Mouse (Mus musculus): ENCODE data around the gene Gckr. TPM values are rescaled to one million over a fixed set of nuclear protein-coding genes. Genes with fewer than 3 reads are reported as not detected.

Gene Gckr
- polyA plus RNA-seq, 1 experiment from 2014 or later, result 0.15 TPM

- no peak overlapping the region for H3K9ac ChIP-seq
Observed at GRCm38 (mm10) chr5:31266101-31266500, 31.1 kb upstream of the Gckr start.

DNA sequence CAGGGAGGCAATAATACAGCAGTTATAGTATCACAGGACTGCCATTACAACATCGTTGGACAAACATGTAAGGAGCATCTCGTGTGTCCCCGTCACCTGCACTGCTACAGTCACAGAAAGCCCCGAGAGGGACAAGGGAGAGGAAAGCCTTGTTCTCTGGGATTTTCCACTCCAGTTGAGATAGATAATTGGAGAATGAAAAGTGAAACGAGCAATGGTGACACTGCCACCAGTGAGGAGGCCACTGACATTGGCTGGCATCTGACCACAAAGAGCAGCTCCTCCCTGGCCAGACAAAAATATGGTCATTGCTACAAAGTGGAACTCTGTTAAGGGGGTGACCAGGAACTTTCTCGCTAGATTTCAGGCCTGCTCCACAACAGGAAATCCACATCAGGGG, 29.6 kb upstream of the Gckr start:
- Histone ChIP-seq H3K27me3 (no peaks in the 10 kb centered on the region), H3K9ac (no peak overlapping the region), H3K27ac (replicated peaks) (no peak overlapping the region), H3K4me3 (replicated peaks) (no peak overlapping the region), H3K4me2 (replicated peaks) (no peak overlapping the region), H3K36me3 (peaks cover 89% of the 10 kb centered on the region), H3K9me3 (replicated peaks) (no peaks in the 10 kb centered on the region), H3K4me1 (no peaks in the 10 kb centered on the region)
- 83% methylated on average over 6 of the region's 6 CpGs for WGBS
- ATAC-seq (ENCODE audit: insufficient number of reproducible peaks, low FRiP score, low TSS enrichment, low read depth), result no peak

More at GRCm38 (mm10) chr5:31266101-31266500, 31.1 kb upstream of the Gckr start:
- Histone ChIP-seq H3K27ac (replicated peaks) (no peak overlapping the region), H3K36me3 (peaks cover 95% of the 10 kb centered on the region), H3K9me3 (replicated peaks) (no peaks in the 10 kb centered on the region), H3K4me2 (replicated peaks) (no peak overlapping the region), H3K4me1 (no peaks in the 10 kb centered on the region), H3K27me3 (no peaks in the 10 kb centered on the region), H3K4me3 (replicated peaks) (no peak overlapping the region)
- WGBS, result 88% methylated on average over 7 of the region's 7 CpGs
- no peak for ATAC-seq (ENCODE audit: insufficient number of reproducible peaks, low FRiP score, low TSS enrichment, low read depth)

- H3K9ac ChIP-seq, result no peak overlapping the region
- no peaks in the 10 kb centered on the region for H3K27me3 ChIP-seq
- no peak overlapping the region for H3K4me3 ChIP-seq (replicated peaks)
- no peak for ATAC-seq (ENCODE audit: insufficient number of reproducible peaks, low FRiP score, low TSS enrichment, low read depth)
- H3K27ac ChIP-seq (replicated peaks), result no peak overlapping the region
- H3K4me1 ChIP-seq, result no peaks in the 10 kb centered on the region
- no peak overlapping the region for H3K4me2 ChIP-seq (replicated peaks)
- no peaks in the 10 kb centered on the region for H3K9me3 ChIP-seq (replicated peaks)
- peaks cover 84% of the 10 kb centered on the region for H3K36me3 ChIP-seq
- WGBS, result 85% methylated on average over 6 of the region's 6 CpGs
Observed at GRCm38 (mm10) chr5:31273018-31273417, 24.2 kb upstream of the Gckr start.

DNA sequence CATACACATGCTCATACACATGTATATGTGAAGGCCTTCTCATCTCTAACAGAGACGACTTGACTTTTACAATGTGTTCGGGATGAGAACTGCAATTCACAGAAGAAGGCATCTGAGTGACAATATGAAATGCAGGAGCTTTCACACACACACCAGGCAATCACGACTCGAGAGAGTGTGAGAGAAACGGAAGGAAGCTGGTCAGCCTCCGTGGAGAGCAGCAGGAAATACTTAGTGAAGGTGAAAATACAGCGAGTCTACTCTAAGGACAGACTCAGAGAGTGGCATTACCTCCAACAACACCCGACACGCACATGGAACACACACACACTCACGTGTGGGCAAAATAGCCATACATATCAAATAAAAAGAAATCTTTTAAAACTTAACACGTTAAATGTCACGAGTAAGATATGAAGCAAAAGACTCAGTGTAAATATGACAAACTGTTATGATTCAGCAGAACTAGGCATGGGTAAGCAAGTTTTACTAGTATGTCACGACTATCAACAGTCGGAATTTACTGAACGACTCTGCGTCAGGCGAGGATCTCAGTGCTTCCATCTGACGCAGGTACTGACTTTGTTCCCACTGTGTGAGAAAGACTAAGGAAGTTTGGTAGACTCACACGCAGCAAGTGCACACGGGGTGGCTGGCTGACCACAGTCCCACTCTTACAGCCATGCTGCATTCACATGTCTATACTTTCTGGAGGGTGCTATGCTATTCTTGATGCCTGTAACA, 17.8 kb upstream of the Gckr start:
- no peak overlapping the region for H3K4me3 ChIP-seq (replicated peaks)
- no peak overlapping the region for H3K9ac ChIP-seq
- H3K4me2 ChIP-seq (replicated peaks), result no peak overlapping the region
- H3K36me3 ChIP-seq, result peaks cover 91% of the 10 kb centered on the region
- H3K27ac ChIP-seq (replicated peaks), result no peak overlapping the region
- H3K9me3 ChIP-seq (replicated peaks), result no peaks in the 10 kb centered on the region
- H3K27me3 ChIP-seq, result no peaks in the 10 kb centered on the region
- H3K4me1 ChIP-seq, result no peaks in the 10 kb centered on the region
- ATAC-seq (ENCODE audit: insufficient number of reproducible peaks, low FRiP score, low TSS enrichment, low read depth), result no peak
- WGBS, result 83% methylated on average over 20 of the region's 20 CpGs

- no peak for ATAC-seq (ENCODE audit: insufficient number of reproducible peaks, low FRiP score, low TSS enrichment, low read depth)
- Histone ChIP-seq H3K36me3 (peaks cover 52% of the 10 kb centered on the region), H3K27me3 (no peaks in the 10 kb centered on the region), H3K9ac (no peak overlapping the region), H3K27ac (replicated peaks) (no peak overlapping the region), H3K4me2 (replicated peaks) (no peak overlapping the region), H3K9me3 (replicated peaks) (no peaks in the 10 kb centered on the region), H3K4me1 (peaks cover 16% of the 10 kb centered on the region), H3K4me3 (replicated peaks) (no peak overlapping the region)
- WGBS, result 72% methylated on average over 4 of the region's 4 CpGs
Observed at GRCm38 (mm10) chr5:31288225-31288624, 9.0 kb upstream of the Gckr start.

GRCm38 (mm10) chr5:31288655-31289054, 8.6 kb upstream of the Gckr start:
- Histone ChIP-seq H3K9ac (no peak overlapping the region), H3K27ac (replicated peaks) (no peak overlapping the region), H3K4me2 (replicated peaks) (no peak overlapping the region), H3K4me3 (replicated peaks) (no peak overlapping the region), H3K27me3 (no peaks in the 10 kb centered on the region), H3K36me3 (peaks cover 52% of the 10 kb centered on the region), H3K9me3 (replicated peaks) (no peaks in the 10 kb centered on the region), H3K4me1 (peaks cover 16% of the 10 kb centered on the region)
- WGBS, result 76% methylated on average over 3 of the region's 3 CpGs
- no peak for ATAC-seq (ENCODE audit: insufficient number of reproducible peaks, low FRiP score, low TSS enrichment, low read depth)

GRCm38 (mm10) chr5:31289626-31290230, 7.5 kb upstream of the Gckr start:
- H3K9me3 ChIP-seq (replicated peaks), result no peaks in the 10 kb centered on the region
- no peaks in the 10 kb centered on the region for H3K27me3 ChIP-seq
- peaks cover 43% of the 10 kb centered on the region for H3K36me3 ChIP-seq
- H3K4me2 ChIP-seq (replicated peaks), result peak overlapping the region; percentile 71
- WGBS, result 71% methylated on average over 3 of the region's 3 CpGs
- no peak for ATAC-seq (ENCODE audit: insufficient number of reproducible peaks, low FRiP score, low TSS enrichment, low read depth)
- peaks cover 24% of the 10 kb centered on the region for H3K4me1 ChIP-seq
- peak overlapping the region; percentile 65 for H3K4me3 ChIP-seq (replicated peaks)
- H3K9ac ChIP-seq, result 0 out of 2 replicates have a peak overlapping the region, but pooled peaks have one; percentile 55
- H3K27ac ChIP-seq (replicated peaks), result no peak overlapping the region

DNA sequence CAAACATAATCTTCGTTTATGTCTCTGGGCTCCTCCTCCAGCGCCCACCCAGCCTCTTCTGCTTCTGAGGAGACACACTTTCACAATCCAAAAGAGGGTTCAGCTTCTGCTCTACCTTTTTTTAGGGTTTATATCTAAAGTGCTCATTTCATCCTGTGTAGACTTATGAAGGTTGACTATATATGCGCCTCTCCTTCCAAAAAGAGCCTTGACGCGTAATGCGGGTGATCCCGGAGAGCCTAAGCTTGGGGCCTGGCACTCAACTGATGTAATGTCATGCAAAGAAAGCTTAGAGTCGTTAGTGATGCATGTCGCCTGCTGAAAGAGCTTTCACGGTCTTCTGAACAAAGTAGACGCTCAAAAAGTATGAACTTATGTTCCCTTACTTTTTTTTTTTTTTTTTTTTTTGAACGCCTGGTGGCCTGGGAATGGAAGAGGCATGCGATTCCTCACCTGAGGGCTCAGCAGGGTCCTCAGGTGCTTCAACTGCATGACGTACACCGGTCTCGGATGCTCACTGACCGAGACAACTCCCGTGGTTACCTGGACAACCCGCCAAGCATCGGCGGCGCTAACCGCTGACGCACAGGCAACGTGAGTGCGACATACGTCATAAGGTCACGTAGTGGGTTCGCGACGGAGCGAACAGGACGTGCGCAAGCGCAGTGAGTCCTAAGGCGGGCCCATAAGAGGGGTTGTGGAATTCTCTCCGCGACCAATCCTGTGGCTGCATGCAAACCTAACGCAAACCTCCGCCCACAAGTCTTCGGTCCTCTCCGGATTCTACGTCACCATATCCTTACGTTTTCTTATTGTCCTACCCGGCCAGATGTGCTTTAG, 6.5 kb upstream of the Gckr start, which contains the start of gene Ift172:
Ift172 (minus strand) TSS at position 596 of the 840 bp plus-strand sequence.
- no peaks in the 10 kb centered on the region for H3K27me3 ChIP-seq
- peaks cover 34% of the 10 kb centered on the region for H3K36me3 ChIP-seq
- peak within 1 kb of the TSS; percentile 71 for H3K4me2 ChIP-seq (replicated peaks)
- no peaks in the 10 kb centered on the region for H3K9me3 ChIP-seq (replicated peaks)
- peak within 1 kb of the TSS; percentile 65 for H3K4me3 ChIP-seq (replicated peaks)
- 2% methylated on average over 45 of the region's 45 CpGs for WGBS
- H3K4me1 ChIP-seq, result peaks cover 29% of the 10 kb centered on the region
- peak within 1 kb of the TSS; percentile 94 for H3K27ac ChIP-seq (replicated peaks)
- peak; percentile 94 for ATAC-seq (ENCODE audit: insufficient number of reproducible peaks, low FRiP score, low TSS enrichment, low read depth)
- H3K9ac ChIP-seq, result peak within 1 kb of the TSS; percentile 55

DNA sequence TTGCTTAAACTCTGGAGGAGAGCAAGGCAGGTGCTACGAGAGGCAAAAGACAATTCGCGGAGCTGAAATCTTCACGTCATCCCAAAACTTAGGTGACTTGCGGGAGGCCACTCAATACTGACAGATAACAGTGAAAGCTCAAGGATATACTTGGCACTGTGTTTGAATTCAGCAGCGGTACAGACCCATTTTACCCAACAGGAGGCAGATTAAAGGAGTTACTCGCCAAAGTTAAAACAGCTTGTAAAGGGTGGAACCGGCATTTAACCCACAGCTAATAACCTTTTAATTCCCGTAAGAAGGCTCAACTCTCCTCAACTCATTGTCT, 5.9 kb upstream of the Gckr start:
- Histone ChIP-seq H3K27me3 (no peaks in the 10 kb centered on the region), H3K9ac (peak overlapping the region; percentile 35), H3K4me2 (replicated peaks) (peak overlapping the region; percentile 71), H3K9me3 (replicated peaks) (no peaks in the 10 kb centered on the region), H3K4me3 (replicated peaks) (peak overlapping the region; percentile 65), H3K27ac (replicated peaks) (peak overlapping the region; percentile 94), H3K36me3 (peaks cover 28% of the 10 kb centered on the region), H3K4me1 (peaks cover 29% of the 10 kb centered on the region)
- 2% methylated on average over 9 of the region's 9 CpGs for WGBS
- no peak for ATAC-seq (ENCODE audit: insufficient number of reproducible peaks, low FRiP score, low TSS enrichment, low read depth)

DNA sequence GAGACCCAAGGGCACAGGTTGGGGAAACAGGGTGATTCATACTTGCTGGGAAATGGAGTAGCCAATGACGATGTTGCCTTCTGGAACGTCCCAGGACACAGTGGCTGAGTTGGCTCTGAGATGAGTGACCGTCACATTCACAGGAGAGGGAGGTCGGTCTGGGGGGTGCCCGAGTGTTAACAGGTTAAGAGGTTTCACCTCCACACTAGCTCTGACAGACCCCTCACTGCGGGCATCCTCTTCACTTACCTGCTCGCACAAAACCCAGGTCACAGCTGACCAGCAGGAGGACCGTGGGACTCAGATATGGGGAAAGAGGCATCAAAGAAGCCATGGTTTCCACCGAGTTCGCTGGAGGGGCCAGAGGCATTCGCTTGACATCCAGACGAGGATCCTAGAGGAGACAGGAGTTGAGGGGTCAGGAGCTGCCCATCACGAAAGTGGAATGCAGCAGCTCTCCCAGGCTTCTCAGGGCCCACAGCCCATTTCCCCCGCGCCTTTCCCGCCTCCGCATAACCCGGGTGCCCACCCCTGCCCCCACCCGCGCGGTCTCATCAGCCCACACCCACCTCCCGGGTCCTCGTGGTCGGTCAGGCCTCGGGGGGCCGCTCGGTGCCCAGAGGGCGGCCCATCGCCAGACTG, 2.2 kb upstream of the Gckr start:
- ATAC-seq (ENCODE audit: insufficient number of reproducible peaks, low FRiP score, low TSS enrichment, low read depth), result peak; percentile 3; the same call in 1 of the 2 replicates
- 3% methylated on average over 29 of the region's 29 CpGs for WGBS
- H3K9ac ChIP-seq, result peak overlapping the region; percentile 94

More for the DNA sequence above, 2.2 kb upstream of the Gckr start:
- peak overlapping the region; percentile 74 for H3K27ac ChIP-seq (replicated peaks)
- peaks cover 16% of the 10 kb centered on the region for H3K36me3 ChIP-seq
- peak overlapping the region; percentile 85 for H3K4me3 ChIP-seq (replicated peaks)
- peaks cover 23% of the 10 kb centered on the region for H3K4me1 ChIP-seq
- peak overlapping the region; percentile 81 for H3K4me2 ChIP-seq (replicated peaks)
- H3K27me3 ChIP-seq, result no peaks in the 10 kb centered on the region
- no peaks in the 10 kb centered on the region for H3K9me3 ChIP-seq (replicated peaks)
